Mouse (Mus musculus): Measurements from ENCODE around the gene Cradd. TPM values are rescaled to one million over a fixed set of nuclear protein-coding genes. Genes with fewer than 3 reads are reported as not detected.

Gene Cradd
- polyA plus RNA-seq, 1 experiment, result 9.5 TPM

DNA sequence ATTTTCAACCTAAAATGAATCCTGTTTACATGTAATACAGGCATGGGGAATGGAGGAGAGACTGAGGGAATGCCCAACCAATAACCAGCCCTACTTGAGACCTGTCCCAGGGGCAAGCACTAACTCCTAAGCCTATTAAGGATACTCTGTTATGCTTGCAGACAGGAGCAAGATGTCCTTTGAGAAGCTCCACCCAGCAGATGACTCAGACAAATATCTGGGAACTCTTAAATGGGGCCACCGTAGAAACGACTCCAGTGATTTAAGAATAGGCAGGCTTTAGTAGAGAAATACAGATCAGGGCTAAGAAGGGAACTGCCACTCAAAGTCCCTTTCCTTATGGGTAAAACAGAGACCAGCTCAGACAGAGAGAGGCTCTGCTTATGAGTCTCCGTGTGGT lies 182.9 kb downstream of the Cradd start:
- Histone ChIP-seq H3K4me2 (ENCODE audit: low read depth) (no peak overlapping the region), H3K36me3 (ENCODE audit: control insufficient read depth, insufficient read depth) (no peaks in the 10 kb centered on the region), H3K4me3 (no peak overlapping the region), H3K27me3 (ENCODE audit: control insufficient read depth, insufficient read depth, insufficient read length) (no peaks in the 10 kb centered on the region), H3ac (ENCODE audit: control insufficient read depth, insufficient read length) (no peak overlapping the region), H3K79me2 (ENCODE audit: control insufficient read depth, insufficient read depth) (no peaks in the 10 kb centered on the region)
- TF ChIP-seq REST (IDR thresholded peaks at IDR 0.05; ENCODE audit: insufficient read depth, insufficient read length) (no peak), SRF (IDR thresholded peaks at IDR 0.05; ENCODE audit: control insufficient read depth, insufficient read length, low read depth) (no peak), E2F4 (IDR thresholded peaks at IDR 0.05; ENCODE audit: insufficient read depth) (no peak), MYOD1 (IDR thresholded peaks at IDR 0.05; ENCODE audit: control insufficient read depth in 1 of 3, insufficient read length in 2 of 3, low read depth in 2 of 3) (no peak), MAX (IDR thresholded peaks at IDR 0.05; ENCODE audit: low read depth) (no peak), CEBPB (IDR thresholded peaks at IDR 0.05; ENCODE audit: insufficient read depth, poor library complexity, severe bottlenecking) (no peak), USF1 (IDR thresholded peaks at IDR 0.05; ENCODE audit: low read depth) (no peak), TCF3 (IDR thresholded peaks at IDR 0.05; ENCODE audit: insufficient read length, low read depth) (no peak), POLR2AphosphoS2 (IDR thresholded peaks at IDR 0.05; ENCODE audit: insufficient read length, low read depth) (no peak), TCF12 (IDR thresholded peaks at IDR 0.05; ENCODE audit: insufficient read depth, poor library complexity, severe bottlenecking) (no peak)

- Histone ChIP-seq H3K4me3 (no peak overlapping the region), H3K4me2 (ENCODE audit: low read depth) (no peak overlapping the region)
- TF ChIP-seq MYOG (IDR thresholded peaks at IDR 0.05; ENCODE audit: control insufficient read depth in 1 of 3, insufficient read depth in 1 of 3, insufficient read length in 2 of 3, low read depth in 2 of 3), result no peak
- TF ChIP-seq E2F4 (IDR thresholded peaks at IDR 0.05; ENCODE audit: insufficient read depth), result no peak
- no peak for TF ChIP-seq CEBPB (IDR thresholded peaks at IDR 0.05; ENCODE audit: insufficient read depth, poor library complexity, severe bottlenecking)
- no peak for TF ChIP-seq USF1 (IDR thresholded peaks at IDR 0.05; ENCODE audit: low read depth)
- TF ChIP-seq TCF3 (IDR thresholded peaks at IDR 0.05; ENCODE audit: insufficient read length, low read depth), result no peak
- no peak for TF ChIP-seq POLR2AphosphoS2 (IDR thresholded peaks at IDR 0.05; ENCODE audit: insufficient read length, low read depth)
- TF ChIP-seq TCF12 (IDR thresholded peaks at IDR 0.05; ENCODE audit: insufficient read depth, poor library complexity, severe bottlenecking), result no peak
- no peak for TF ChIP-seq SRF (IDR thresholded peaks at IDR 0.05; ENCODE audit: control insufficient read depth, insufficient read length, low read depth)
- no peak for TF ChIP-seq POLR2A (IDR thresholded peaks at IDR 0.05; ENCODE audit: insufficient read length, low read depth)
- TF ChIP-seq REST (IDR thresholded peaks at IDR 0.05; ENCODE audit: insufficient read depth, insufficient read length), result no peak
- no peak for TF ChIP-seq MYOD1 (IDR thresholded peaks at IDR 0.05; ENCODE audit: control insufficient read depth in 1 of 3, insufficient read length in 2 of 3, low read depth in 2 of 3)
- TF ChIP-seq MAX (IDR thresholded peaks at IDR 0.05; ENCODE audit: low read depth), result no peak
Observed at GRCm38 (mm10) chr10:95140191-95140590, 183.7 kb downstream of the Cradd start.

DNA sequence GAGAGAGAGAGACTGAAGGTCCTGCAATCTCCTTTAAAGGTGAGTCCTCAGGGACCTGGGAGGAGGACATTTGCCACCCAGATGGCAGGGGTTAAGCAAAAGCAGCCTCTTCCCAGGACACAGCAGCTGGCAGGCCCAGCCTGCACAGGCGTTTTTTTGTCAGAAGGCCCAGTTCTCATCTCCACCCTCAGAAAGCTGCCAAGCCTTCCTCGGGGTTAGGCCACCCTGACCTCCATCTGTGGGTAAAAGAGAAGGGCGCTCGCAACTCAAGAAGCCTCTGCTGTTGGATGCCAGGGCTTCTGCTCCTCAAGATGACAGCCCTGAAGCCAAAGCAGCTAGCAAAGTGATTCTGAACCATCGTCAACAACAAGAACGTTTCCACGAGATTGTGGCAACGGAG lies 184.3 kb downstream of the Cradd start:
- no peak overlapping the region for H3ac ChIP-seq (ENCODE audit: control insufficient read depth, insufficient read length)
- H3K36me3 ChIP-seq (ENCODE audit: control insufficient read depth, insufficient read depth), result no peaks in the 10 kb centered on the region
- TF ChIP-seq MYOD1 (IDR thresholded peaks at IDR 0.05; ENCODE audit: control insufficient read depth in 1 of 3, insufficient read length in 2 of 3, low read depth in 2 of 3) (peak in 2 of 3 experiments; percentile 2 to 34), CEBPB (IDR thresholded peaks at IDR 0.05; ENCODE audit: insufficient read depth, poor library complexity, severe bottlenecking) (no peak), MYOG (IDR thresholded peaks at IDR 0.05; ENCODE audit: control insufficient read depth in 1 of 3, insufficient read depth in 1 of 3, insufficient read length in 2 of 3, low read depth in 2 of 3) (peak in 2 of 3 experiments; percentile 37 to 70), SRF (IDR thresholded peaks at IDR 0.05; ENCODE audit: control insufficient read depth, insufficient read length, low read depth) (no peak), E2F4 (IDR thresholded peaks at IDR 0.05; ENCODE audit: insufficient read depth) (no peak), TCF12 (IDR thresholded peaks at IDR 0.05; ENCODE audit: insufficient read depth, poor library complexity, severe bottlenecking) (no peak), USF1 (IDR thresholded peaks at IDR 0.05; ENCODE audit: low read depth) (no peak), POLR2AphosphoS2 (IDR thresholded peaks at IDR 0.05; ENCODE audit: insufficient read length, low read depth) (no peak), REST (IDR thresholded peaks at IDR 0.05; ENCODE audit: insufficient read depth, insufficient read length) (no peak), MAX (IDR thresholded peaks at IDR 0.05; ENCODE audit: low read depth) (no peak), TCF3 (IDR thresholded peaks at IDR 0.05; ENCODE audit: insufficient read length, low read depth) (no peak), POLR2A (IDR thresholded peaks at IDR 0.05; ENCODE audit: insufficient read length, low read depth) (no peak)
- no peaks in the 10 kb centered on the region for H3K79me2 ChIP-seq (ENCODE audit: control insufficient read depth, insufficient read depth)
- H3K4me3 ChIP-seq, result no peak overlapping the region
- peak overlapping the region; percentile 22 for H3K4me2 ChIP-seq (ENCODE audit: low read depth)
- no peaks in the 10 kb centered on the region for H3K27me3 ChIP-seq (ENCODE audit: control insufficient read depth, insufficient read depth, insufficient read length)

More at GRCm38 (mm10) chr10:95140191-95140590, 183.7 kb downstream of the Cradd start:
- no peaks in the 10 kb centered on the region for H3K36me3 ChIP-seq (ENCODE audit: control insufficient read depth, insufficient read depth)
- no peak overlapping the region for H3ac ChIP-seq (ENCODE audit: control insufficient read depth, insufficient read length)
- H3K27me3 ChIP-seq (ENCODE audit: control insufficient read depth, insufficient read depth, insufficient read length), result no peaks in the 10 kb centered on the region
- no peaks in the 10 kb centered on the region for H3K79me2 ChIP-seq (ENCODE audit: control insufficient read depth, insufficient read depth)

DNA sequence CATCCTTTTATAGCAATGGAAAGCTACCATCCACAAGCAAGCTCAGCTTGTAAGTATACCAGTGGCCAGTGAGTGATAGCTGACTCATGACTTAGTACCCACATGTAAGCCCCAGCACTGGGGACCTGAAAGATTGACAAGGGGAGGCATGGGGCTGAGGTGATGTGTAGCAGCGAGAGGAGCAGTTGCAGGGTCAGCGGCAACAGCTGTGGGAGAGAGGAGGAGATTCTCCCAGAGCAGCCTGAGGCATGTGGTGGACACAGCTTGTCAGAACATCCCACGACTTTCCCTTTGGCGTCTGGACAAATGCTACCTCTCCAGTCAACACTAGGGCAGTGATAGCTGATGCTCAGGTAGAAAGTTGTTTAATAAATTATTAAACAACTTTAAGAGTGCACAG lies 190.9 kb downstream of the Cradd start:
- Histone ChIP-seq H3K36me3 (ENCODE audit: control insufficient read depth, insufficient read depth) (no peaks in the 10 kb centered on the region), H3K27me3 (ENCODE audit: control insufficient read depth, insufficient read depth, insufficient read length) (no peaks in the 10 kb centered on the region), H3K79me2 (ENCODE audit: control insufficient read depth, insufficient read depth) (no peaks in the 10 kb centered on the region), H3ac (ENCODE audit: control insufficient read depth, insufficient read length) (no peak overlapping the region), H3K4me3 (no peak overlapping the region), H3K4me2 (ENCODE audit: low read depth) (no peak overlapping the region)
- TF ChIP-seq REST (IDR thresholded peaks at IDR 0.05; ENCODE audit: insufficient read depth, insufficient read length), result no peak
- peak in 2 of 3 experiments; percentile 85 to 93 for TF ChIP-seq MYOD1 (IDR thresholded peaks at IDR 0.05; ENCODE audit: control insufficient read depth in 1 of 3, insufficient read length in 2 of 3, low read depth in 2 of 3)
- peak; percentile 15 to 89 (median 82) for TF ChIP-seq MYOG (IDR thresholded peaks at IDR 0.05; ENCODE audit: control insufficient read depth in 1 of 3, insufficient read depth in 1 of 3, insufficient read length in 2 of 3, low read depth in 2 of 3)

Other genes with a start within 250 kb of the Cradd start
- gene Socs2, start 93.0 kb upstream of the Cradd start, polyA plus RNA-seq (2012; fragmentation: generic; extraction: Trizol), result 27.5 TPM
- gene Mrpl42, start 177.8 kb upstream of the Cradd start, polyA plus RNA-seq (2012; fragmentation: generic; extraction: Trizol), result 177 TPM
- 157 TPM for gene Ube2n, start 191.0 kb upstream of the Cradd start, polyA plus RNA-seq (2012; fragmentation: generic; extraction: Trizol)
- 36.8 TPM for gene Nudt4, start 240.0 kb upstream of the Cradd start, polyA plus RNA-seq (2012; fragmentation: generic; extraction: Trizol)